Mouse (Mus musculus) left cerebral cortex, postnatal 36 days (tissue): ENCODE results near the gene Rsad1. TPM values are rescaled to one million over a fixed set of nuclear protein-coding genes. Genes with fewer than 3 reads are reported as not detected.
A peak's percentile ranks its signal among the peaks of the same experiment; 100 is the strongest.

ENCODE experiments used
- DNase-seq, 2 experiments: peaks; one replicate each; pipeline ENCODE4 v3.0.0; 2021 to 2022; ENCODE audit warnings: low spot score in 2 of 2, mixed read lengths in 1 of 2
- intact Hi-C: fragments of 180-260 bp; cut with DNase I; formaldehyde crosslinking; loops from one replicate; pipeline ENCODE4 v1.15.1; 2025
- total RNA-seq, 2 experiments: library from RNA; stranded (reverse); gene quantifications; 2 replicates each; pipeline ENCODE4 v1.2.3; 2021

Gene Rsad1
- total RNA-seq, 2 experiments from 2014 or later: 15.2 to 15.9 TPM

DNA sequence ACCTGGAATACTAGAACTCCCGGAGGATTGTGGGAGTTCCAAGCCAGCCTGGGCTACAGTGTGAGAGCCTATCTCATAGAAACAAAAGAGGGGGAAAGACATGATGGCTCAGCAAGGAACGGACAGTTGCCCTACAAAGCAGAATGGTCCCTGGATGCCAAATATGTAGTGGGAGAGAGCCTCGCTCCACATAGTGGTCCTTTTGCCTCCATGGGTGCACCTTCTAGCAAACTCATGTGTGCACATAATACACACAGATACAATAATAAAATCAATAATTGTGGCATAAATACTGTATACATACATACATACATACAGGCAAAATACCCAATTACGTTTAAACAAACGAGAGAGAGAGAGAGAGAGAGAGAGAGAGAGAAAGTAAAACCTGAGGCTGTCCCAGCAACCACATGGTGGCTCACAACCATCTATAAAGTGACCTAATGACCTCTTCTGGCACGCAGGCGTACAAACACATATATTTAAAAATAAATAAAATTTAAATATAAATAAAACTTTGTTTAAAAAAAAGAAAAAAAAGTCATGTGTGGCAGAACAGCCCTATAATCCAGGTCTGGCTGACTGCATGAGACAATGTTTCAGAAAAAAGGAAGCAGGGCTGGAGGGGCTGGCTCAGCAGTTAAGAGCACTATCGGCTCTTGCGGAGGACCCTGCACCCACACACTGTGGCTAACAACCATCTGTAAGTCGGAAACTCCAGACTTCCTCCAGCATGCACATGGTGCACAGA, 811 bp upstream of the Rsad1 start:
- intact Hi-C loops: loop anchor here (2.0 to 5.0 kb wide), 4 partner anchors 63 to 221 kb away; partner anchors contain the start of genes Ankrd40, Lrrc59 and Spata20
- no peak for DNase-seq

- intact Hi-C loops: loop anchor here (2.0 to 5.0 kb wide), 4 partner anchors 61 to 219 kb away; partner anchors contain the start of genes Ankrd40, Lrrc59 and Spata20
- no peak for DNase-seq
Measured at GRCm38 (mm10) chr11:94548041-94548784, 842 bp downstream of the Rsad1 start.

- intact Hi-C loops: loop anchor here (5.0 kb wide), 3 partner anchors 60 to 125 kb away; partner anchors contain the start of genes Lrrc59 and Spata20
- DNase-seq: no peak
Measured at GRCm38 (mm10) chr11:94547271-94547670, 1.8 kb downstream of the Rsad1 start.

- DNase-seq: no peak
- intact Hi-C loops: loop anchor here (5.0 kb wide), 3 partner anchors 59 to 124 kb away; partner anchors contain the start of genes Lrrc59 and Spata20
Measured at GRCm38 (mm10) chr11:94546381-94546780, 2.7 kb downstream of the Rsad1 start.

DNA sequence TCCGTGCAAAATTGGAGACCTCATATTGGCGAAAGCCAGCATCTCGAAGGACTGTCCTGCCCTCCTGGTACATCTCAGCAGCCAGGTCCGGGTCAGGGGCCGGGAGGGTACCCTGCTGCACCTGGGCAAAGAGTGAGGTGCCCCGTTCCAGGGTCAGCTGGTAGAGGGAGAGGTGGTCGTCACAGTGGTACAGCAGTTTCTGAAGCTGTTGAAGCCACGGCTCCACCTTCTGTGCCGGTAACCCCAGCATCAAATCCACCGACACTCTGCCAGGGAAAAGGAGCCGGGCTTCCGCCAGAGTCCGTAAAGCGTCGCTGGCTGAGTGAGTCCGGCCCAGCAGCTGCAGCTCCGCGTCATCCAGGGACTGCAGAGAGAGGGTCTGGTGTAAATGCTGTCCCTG, 4.6 kb downstream of the Rsad1 start:
- peak; percentile 21 to 45 for DNase-seq
- intact Hi-C loops: loop anchor here (5.0 kb wide), 1 partner anchor 202 kb away; no protein-coding TSS in a partner anchor

GRCm38 (mm10) chr11:94543932-94544331, 5.1 kb downstream of the Rsad1 start:
- peak; percentile 89 to 92 for DNase-seq
- intact Hi-C loops: loop anchor here (5.0 kb wide), 1 partner anchor 202 kb away; no protein-coding TSS in a partner anchor

DNA sequence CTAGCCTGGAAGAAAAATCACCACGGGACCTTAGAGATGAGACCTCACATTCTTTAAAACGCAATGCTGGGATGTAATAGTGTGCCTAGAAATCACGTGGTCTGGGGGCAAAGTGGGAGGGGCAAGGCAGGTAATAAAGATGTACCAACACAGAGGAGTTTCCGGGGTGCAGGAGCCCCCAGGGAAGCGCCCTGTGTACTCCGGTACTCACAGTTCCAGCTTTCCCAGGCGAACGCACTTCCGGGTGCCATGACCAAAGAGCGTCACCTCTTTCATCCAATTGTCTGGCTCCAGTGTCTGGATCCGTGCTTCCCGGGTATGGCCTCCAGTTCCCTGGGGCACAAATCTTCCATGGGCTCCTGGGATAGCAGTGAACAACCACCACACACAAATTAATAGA, 5.7 kb downstream of the Rsad1 start:
- DNase-seq: no peak
- intact Hi-C loops: loop anchor here (5.0 kb wide), 1 partner anchor 201 kb away; no protein-coding TSS in a partner anchor

DNA sequence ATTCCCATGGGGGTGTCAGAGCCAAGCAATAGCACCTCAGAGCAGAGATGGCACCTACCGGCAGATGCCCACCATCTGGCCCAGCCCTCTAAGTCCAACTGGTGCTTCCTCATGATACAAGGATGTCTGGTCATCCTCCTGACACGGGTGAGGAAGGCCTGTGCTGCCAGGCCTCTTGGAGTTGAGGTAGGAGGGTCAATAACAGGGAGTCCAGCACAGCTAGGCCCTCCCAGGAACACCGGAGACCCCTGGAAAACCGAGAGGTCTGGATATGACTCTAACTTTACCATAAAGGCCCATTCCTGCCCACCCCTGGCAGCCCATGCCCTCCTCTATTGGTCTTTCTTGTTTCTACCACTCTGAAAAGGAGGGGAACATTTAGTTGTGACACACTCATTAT, 6.7 kb downstream of the Rsad1 start:
- DNase-seq: no peak
- intact Hi-C loops: loop anchor here (5.0 kb wide), 1 partner anchor 200 kb away; no protein-coding TSS in a partner anchor

DNA sequence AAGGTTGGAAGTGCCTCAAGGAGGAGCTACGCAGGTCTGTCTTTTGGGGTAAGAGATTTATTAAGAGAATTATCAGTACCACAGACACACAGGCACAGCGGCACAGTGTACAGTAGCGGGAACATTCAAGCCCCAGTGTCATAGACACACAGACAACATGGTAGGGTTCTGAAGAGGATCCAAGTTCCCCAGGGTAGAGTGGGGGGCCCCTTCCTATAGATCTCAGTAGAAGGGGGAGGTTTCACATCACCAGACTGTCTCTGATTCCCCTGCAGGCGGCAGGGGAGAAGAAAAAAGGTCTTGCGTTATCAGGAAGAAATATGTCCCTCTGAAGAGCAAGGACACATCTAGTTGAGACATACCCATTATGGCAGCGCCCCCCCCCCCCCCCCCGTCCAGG, 9.3 kb downstream of the Rsad1 start:
- no peak for DNase-seq
- intact Hi-C loops: loop anchor here (5.0 kb wide), 1 partner anchor 197 kb away; no protein-coding TSS in a partner anchor

DNA sequence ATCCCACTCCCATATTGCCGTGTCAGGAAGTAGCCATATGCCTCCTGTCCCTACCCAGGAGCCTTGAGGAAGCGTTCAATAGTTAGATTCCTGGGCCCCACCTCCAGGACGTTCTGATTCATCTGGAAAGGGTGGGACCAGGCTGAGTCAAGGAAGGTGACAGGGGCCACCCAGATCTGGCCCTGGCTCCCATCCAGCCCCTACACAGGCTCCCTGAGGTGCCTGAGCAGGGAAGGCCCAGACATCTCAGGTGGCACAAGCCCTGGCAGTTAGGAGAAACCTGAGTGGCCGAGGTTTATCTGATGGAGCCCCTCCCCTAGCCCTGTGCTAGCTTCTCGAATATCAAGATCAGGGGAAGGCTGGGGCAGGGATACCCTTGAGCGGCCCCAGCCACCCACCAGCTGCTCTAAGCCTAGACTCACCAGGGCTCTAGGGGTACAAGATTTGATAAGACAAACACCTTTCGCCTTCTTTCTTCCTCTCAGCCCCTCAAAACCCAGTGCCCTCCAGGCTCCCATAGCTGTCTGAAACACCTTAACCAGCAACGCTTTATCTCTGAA, 10.2 kb downstream of the Rsad1 start:
- no peak for DNase-seq
- intact Hi-C loops: no loop called here

DNA sequence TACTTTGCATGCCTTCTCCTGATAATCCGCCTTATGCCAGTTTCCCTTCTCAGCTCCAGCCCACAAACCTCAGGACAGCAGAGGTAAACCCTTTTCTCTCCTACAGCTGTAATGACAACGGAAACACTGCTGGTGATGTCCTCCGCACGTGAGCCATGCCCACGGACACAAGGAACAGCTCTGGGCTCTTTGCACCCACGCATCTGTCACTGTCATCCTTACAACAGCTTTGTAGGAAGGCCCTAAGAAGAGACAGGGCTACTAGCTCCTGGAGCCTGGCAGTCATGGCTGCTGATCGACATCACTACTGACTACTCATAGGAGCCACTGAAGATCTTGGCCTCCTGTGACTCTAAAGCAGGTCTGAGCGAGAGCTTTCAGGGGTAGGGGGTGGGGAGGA, 15.9 kb downstream of the Rsad1 start:
- DNase-seq: peak; percentile 32 to 37
- intact Hi-C loops: no loop called here

GRCm38 (mm10) chr11:94528879-94529278, 20.2 kb downstream of the Rsad1 start:
- DNase-seq: no peak
- intact Hi-C loops: no loop called here

GRCm38 (mm10) chr11:94526171-94526879, 22.7 kb downstream of the Rsad1 start:
- intact Hi-C loops: no loop called here
- no peak for DNase-seq

DNA sequence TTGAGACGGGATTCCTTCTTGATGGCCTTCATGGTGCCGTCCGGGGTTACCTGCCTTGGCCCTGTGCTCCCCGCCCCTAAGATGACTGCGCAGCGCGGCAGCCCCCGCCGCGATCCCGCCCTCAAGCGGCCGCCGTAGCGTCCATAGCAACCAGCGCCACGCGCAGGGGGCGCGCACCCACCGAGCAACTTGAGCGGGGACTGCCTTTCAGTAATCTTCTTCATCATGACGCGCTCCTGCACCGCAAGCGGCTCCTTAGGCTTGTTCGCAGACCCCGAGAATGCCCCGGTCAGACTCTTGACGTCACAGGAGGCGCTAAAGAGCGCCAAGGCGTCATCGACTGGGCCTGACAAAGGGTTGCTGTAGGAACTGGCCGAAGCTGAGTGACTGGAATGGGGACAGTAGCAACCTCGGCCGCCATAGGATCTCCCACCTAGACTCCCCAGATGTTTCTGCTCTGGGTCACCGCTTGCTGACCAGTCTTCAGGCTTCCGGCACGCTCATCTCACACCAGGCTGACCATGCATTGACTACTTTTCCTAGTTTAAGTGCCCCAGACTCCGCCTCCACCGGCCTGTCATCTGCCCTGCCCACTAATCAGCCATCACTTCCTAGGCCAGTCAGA, 27.7 kb downstream of the Rsad1 start, which contains the start of gene Mycbpap:
Gene Mycbpap (minus strand): TSS at position 524 of the 625 bp plus-strand sequence.
- intact Hi-C loops: no loop called here
- peak; percentile 68 to 75 for DNase-seq

GRCm38 (mm10) chr11:94513452-94513851, 35.6 kb downstream of the Rsad1 start:
- intact Hi-C loops: no loop called here
- no peak for DNase-seq

- DNase-seq: no peak
- intact Hi-C loops: no loop called here
Measured at GRCm38 (mm10) chr11:94508976-94509375, 40.1 kb downstream of the Rsad1 start.

GRCm38 (mm10) chr11:94501482-94501881, 47.6 kb downstream of the Rsad1 start:
- no peak for DNase-seq
- intact Hi-C loops: no loop called here

DNA sequence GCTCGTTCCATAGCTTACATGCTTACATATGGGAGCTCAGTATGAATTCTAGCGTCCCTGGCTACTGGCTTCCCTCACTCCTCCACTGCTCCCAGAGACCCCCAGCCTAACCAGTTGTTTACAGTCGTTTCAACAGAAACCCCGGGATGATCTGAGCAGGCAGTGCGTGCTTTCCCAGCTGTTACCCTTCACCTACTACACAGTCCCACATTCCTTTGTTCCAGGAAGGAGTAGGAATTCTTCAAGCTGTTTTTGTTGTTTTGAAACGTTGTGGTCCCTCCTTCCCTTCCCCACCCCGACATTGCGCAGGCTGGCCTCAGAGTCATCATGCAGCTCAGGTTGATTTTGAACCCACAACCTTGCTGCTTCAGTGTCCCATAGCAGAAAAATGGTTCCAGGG, 48.7 kb downstream of the Rsad1 start:
- intact Hi-C loops: no loop called here
- DNase-seq: no peak

GRCm38 (mm10) chr11:94499661-94500152, 49.3 kb downstream of the Rsad1 start, which contains the start of gene Epn3:
Gene Epn3 (minus strand): TSS chr11:94499974.
- intact Hi-C loops: no loop called here
- DNase-seq: no peak
